Mouse (Mus musculus) C2C12 (cell line): ENCODE data around the gene Tulp2. TPM values are rescaled to one million over a fixed set of nuclear protein-coding genes. Genes with fewer than 3 reads are reported as not detected.
"Not testable (repeated sequence)": the region's sequence is repeated elsewhere in the genome, so short reads cannot be mapped to it uniquely, and the experiment has no call there.

Experiments
- H3K27me3 ChIP-seq: one replicate; pipeline ENCODE4 v1.6.1; 2011; ENCODE audit not compliant: control insufficient read depth, insufficient read depth, insufficient read length
- H3K36me3 ChIP-seq: one replicate; pipeline ENCODE4 v1.6.1; 2011; ENCODE audit not compliant: control insufficient read depth, insufficient read depth
- H3K4me3 ChIP-seq: one replicate; pipeline ENCODE4 v1.5.1; 2011; ENCODE audit warnings: mild to moderate bottlenecking, control low read depth; ENCODE audit not compliant: poor library complexity, insufficient read depth, severe bottlenecking
- H3K79me2 ChIP-seq: one replicate; pipeline ENCODE4 v1.6.1; 2011; ENCODE audit not compliant: control insufficient read depth, insufficient read depth
- H3K79me3 ChIP-seq: one replicate; pipeline ENCODE4 v1.6.1; 2011; ENCODE audit warnings: low read depth, control low read depth
- H3ac ChIP-seq: one replicate; pipeline ENCODE3; 2011; ENCODE audit warnings: low read depth; ENCODE audit not compliant: control insufficient read depth, insufficient read length
- CEBPB ChIP-seq: IDR thresholded peaks from one replicate; pipeline ENCODE4 v1.6.1; 2011; ENCODE audit warnings: low read depth, mild to moderate bottlenecking, control low read depth, moderate library complexity
- CTCF ChIP-seq: IDR thresholded peaks from one replicate; pipeline ENCODE4 v1.5.1; 2011; ENCODE audit not compliant: control insufficient read depth, insufficient read depth, insufficient read length
- FOSL1 ChIP-seq: IDR thresholded peaks from one replicate; pipeline ENCODE4 v1.8.0; 2011; ENCODE audit warnings: mild to moderate bottlenecking, low read length; ENCODE audit not compliant: poor library complexity, insufficient read depth, severe bottlenecking
- MAX ChIP-seq: IDR thresholded peaks from one replicate; pipeline ENCODE4 v1.6.1; 2011; ENCODE audit warnings: mild to moderate bottlenecking, control low read depth
- MYOD1 ChIP-seq: IDR thresholded peaks from one replicate; pipeline ENCODE4 v1.6.1; 2011; ENCODE audit warnings: low read depth; ENCODE audit not compliant: control insufficient read depth, insufficient read length
- MYOG ChIP-seq: IDR thresholded peaks from one replicate; pipeline ENCODE4 v1.6.1; 2011; ENCODE audit not compliant: control insufficient read depth, insufficient read length; ENCODE audit errors: extremely low read depth
- USF1 ChIP-seq: IDR thresholded peaks from one replicate; pipeline ENCODE4 v1.6.1; 2011; ENCODE audit warnings: low read depth, mild to moderate bottlenecking, control low read depth, moderate library complexity
- polyA plus RNA-seq: library from polyadenylated mRNA; unstranded; fragments of >200 nt; fragmentation: generic; extraction: Trizol; gene quantifications from one replicate; pipeline ENCODE4 v1.2.1, GENCODE M21; 2012; ENCODE audit warnings: missing spikeins

Tulp2 gene
- polyA plus RNA-seq, 1 experiment: not detected

DNA sequence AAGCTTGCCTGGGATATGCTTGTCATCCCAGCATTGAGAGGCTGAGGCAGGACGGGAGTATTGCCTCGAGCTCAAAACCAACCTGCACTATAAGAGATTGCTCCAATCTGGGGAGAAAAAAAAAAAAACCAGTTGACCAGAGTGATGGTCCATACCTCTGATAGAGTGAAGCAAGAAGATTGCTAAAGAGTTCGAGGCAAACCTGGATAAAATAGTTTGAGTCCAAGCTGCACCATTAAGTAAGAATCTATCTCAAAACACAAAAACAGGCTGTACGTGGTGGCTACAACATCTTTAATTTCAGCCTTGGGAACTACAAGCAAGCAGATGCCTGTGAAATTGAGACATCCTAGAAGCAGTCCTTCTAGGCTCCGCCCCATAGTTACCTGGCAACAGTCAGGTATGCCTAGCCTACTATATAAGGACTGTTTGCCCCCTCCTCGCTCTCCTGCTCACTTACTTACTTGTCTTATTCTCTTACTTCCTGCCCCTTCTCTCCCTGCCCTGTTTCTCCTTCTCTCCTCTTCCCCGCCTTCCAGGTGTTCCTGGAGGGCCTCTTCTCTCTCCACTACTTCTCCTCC, 14.5 kb upstream of the Tulp2 start:
- H3K36me3 ChIP-seq: peaks cover 37% of the 10 kb centered on the region
- no peak for TF ChIP-seq FOSL1
- TF ChIP-seq USF1: no peak
- no peak for TF ChIP-seq CEBPB
- TF ChIP-seq MAX: no peak
- no peak for TF ChIP-seq CTCF
- no peak for TF ChIP-seq MYOG
- TF ChIP-seq MYOD1: no peak
- H3K79me2 ChIP-seq: peaks cover 43% of the 10 kb centered on the region
- peaks cover 34% of the 10 kb centered on the region for H3K79me3 ChIP-seq
- H3ac ChIP-seq: peak overlapping the region; percentile 46
- no peaks in the 10 kb centered on the region for H3K27me3 ChIP-seq
- no peak overlapping the region for H3K4me3 ChIP-seq

DNA sequence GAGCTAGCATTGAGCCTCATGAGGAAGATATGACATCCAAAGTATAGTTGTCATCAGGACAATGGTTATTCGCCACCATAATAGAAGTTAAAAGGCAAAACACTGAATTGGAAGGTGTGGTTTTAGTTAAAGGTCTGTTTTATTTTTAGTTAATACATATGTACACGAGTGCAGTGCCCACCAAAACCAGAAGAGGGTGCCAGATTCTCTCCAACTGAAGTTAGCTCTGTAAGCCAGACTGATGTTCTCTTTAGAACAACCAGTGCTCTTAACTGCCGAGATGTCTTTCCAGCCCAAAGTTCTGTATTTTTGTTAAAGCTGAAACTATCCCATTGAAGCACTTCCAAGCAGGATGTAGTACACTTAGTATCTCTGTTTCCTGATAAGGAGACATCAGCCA, 10.8 kb upstream of the Tulp2 start:
- Histone ChIP-seq H3K79me2 (peaks cover 7% of the 10 kb centered on the region), H3K27me3 (no peaks in the 10 kb centered on the region), H3K4me3 (no peak overlapping the region), H3ac (no peak overlapping the region), H3K36me3 (peaks cover under 1% of the 10 kb centered on the region), H3K79me3 (peaks cover 7% of the 10 kb centered on the region)
- no peak for TF ChIP-seq FOSL1
- TF ChIP-seq MYOD1: no peak
- no peak for TF ChIP-seq USF1
- TF ChIP-seq MAX: no peak
- no peak for TF ChIP-seq CTCF
- TF ChIP-seq MYOG: no peak
- TF ChIP-seq CEBPB: no peak

DNA sequence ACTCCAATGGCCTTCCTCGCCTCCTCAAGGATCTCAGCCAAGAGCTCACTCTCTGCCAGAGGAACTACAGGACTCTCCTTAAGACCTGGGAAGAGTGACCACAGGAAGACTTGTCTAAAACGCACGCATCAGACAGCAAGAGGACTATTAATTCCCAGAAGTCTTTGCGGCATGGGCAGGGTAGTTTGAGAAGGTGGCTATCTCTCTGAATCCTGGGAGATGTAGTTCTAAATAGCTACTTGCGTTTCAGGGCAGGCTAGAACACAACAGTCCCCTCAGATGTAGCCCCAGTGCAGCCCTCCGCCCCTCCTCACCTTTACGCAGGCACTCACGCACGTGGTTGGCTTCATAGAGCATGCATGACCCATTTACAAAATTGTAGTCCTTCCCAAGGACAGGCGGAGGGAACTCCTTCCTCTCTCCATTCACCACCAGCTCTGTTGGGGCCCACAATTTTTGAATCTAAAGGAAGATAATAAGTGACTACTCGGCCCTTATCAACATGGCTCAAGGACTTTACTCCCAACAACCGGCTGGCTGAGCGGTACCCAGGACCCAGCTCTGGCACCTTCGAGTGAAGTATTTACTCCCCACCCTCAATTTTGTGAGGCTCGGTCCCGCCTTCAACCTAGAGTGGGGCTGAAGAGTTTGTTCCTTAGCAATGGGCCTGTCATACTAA, 6.2 kb upstream of the Tulp2 start:
- Histone ChIP-seq H3K79me3 (no peaks in the 10 kb centered on the region), H3ac (peak overlapping the region; percentile 49), H3K4me3 (peak overlapping the region; percentile 21), H3K36me3 (no peaks in the 10 kb centered on the region), H3K27me3 (no peaks in the 10 kb centered on the region), H3K79me2 (no peaks in the 10 kb centered on the region)
- TF ChIP-seq CEBPB (no peak), MAX (no peak), CTCF (no peak), MYOG (no peak), FOSL1 (no peak), USF1 (no peak), MYOD1 (no peak)

DNA sequence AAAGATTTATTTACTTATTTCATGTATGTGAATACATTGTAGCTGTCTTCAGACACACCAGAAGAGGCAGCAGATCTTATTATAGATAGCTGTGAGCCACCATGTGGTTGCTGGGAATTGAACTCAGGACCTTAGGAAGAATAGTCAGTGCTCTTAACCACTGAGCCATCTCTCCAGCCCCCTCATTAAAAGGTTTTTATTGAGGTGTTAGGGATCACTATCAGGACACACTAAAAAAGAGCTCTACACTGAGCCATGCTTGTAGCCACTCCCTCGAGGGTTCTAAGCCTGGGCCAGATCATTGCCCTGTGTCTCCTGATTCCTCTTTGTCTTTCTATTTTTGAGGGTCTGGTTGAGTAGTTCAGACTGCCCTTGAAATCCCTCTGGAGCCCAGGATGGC, 5.2 kb upstream of the Tulp2 start:
- no peaks in the 10 kb centered on the region for H3K79me3 ChIP-seq
- no peaks in the 10 kb centered on the region for H3K36me3 ChIP-seq
- H3K4me3 ChIP-seq: no peak overlapping the region
- no peaks in the 10 kb centered on the region for H3K79me2 ChIP-seq
- TF ChIP-seq CTCF (no peak), FOSL1 (no peak), USF1 (no peak), MYOG (no peak), CEBPB (no peak), MAX (no peak), MYOD1 (no peak)
- H3ac ChIP-seq: no peak overlapping the region
- H3K27me3 ChIP-seq: no peaks in the 10 kb centered on the region

DNA sequence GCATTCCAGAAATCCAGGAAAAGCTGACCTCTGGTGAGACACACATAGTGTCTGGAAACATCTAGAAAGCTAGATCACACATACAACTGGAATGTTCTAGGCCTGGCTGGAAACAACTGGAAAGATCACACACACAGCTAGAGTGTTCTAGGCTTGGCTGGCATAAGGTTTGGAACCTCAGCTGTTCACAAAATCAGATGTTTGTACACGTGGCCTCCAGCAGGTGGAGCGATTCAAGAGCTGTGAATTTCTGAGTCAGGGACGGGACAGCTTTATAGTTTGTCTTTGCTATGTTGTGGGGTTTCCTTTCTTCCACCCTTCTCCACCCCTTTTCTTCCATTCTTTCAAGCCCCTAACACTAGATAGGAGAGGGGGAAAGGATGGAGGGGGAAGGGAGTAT, 4.7 kb upstream of the Tulp2 start:
- H3K27me3 ChIP-seq: no peaks in the 10 kb centered on the region
- no peaks in the 10 kb centered on the region for H3K36me3 ChIP-seq
- no peak for TF ChIP-seq MYOD1
- TF ChIP-seq CTCF: peak; percentile 29
- peak; percentile 25 for TF ChIP-seq MAX
- TF ChIP-seq MYOG: no peak
- TF ChIP-seq FOSL1: no peak
- TF ChIP-seq USF1: peak; percentile 71
- TF ChIP-seq CEBPB: no peak
- H3K79me3 ChIP-seq: no peaks in the 10 kb centered on the region
- H3ac ChIP-seq: no peak overlapping the region
- H3K4me3 ChIP-seq: no peak overlapping the region
- H3K79me2 ChIP-seq: no peaks in the 10 kb centered on the region

DNA sequence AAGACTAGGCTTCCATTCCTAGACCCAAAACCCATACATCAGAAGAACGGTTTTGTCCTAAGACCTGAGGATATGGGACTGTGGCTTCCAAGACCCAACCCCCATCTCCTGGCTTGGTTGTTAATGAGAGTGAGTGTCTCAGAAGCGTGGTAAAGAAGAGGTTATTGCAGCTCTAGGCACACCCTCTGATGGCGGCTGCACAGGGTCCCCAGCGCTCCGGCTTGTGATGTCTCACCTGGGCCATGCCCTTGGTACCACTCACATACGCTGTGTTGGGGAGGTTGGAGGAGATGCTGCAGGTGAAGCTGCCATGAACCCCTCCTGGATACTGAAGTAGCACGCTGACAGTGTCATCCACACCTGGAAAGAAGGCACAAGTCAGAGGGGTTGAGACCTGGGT, 2.9 kb upstream of the Tulp2 start:
- H3ac ChIP-seq: no peak overlapping the region
- H3K79me3 ChIP-seq: no peaks in the 10 kb centered on the region
- no peaks in the 10 kb centered on the region for H3K79me2 ChIP-seq
- no peak overlapping the region for H3K4me3 ChIP-seq
- no peaks in the 10 kb centered on the region for H3K27me3 ChIP-seq
- H3K36me3 ChIP-seq: no peaks in the 10 kb centered on the region
- no peak for TF ChIP-seq MAX
- no peak for TF ChIP-seq CTCF
- no peak for TF ChIP-seq MYOD1
- TF ChIP-seq USF1: no peak
- TF ChIP-seq FOSL1: no peak
- TF ChIP-seq CEBPB: no peak
- no peak for TF ChIP-seq MYOG

DNA sequence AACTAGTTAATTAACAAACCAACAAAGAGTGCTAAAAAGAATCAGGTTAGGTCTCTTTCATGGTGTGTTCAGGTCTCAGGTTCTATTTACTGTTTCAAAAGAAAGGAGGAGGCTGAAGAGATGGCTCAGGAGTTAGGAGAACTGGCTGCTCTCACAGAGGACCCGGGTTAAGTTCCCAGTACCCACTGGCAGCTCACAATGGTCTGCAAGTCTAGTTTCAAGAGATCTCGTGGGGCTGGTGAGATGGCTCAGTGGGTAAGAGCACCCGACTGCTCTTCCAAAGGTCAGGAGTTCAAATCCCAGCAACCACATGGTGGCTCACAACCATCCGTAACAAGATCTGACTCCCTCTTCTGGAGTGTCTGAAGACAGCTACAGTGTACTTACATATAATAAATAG, 1.4 kb upstream of the Tulp2 start:
- not testable (repeated sequence) for H3K4me3 ChIP-seq, H3K27me3 ChIP-seq, H3K79me2 ChIP-seq, H3ac ChIP-seq, H3K36me3 ChIP-seq, H3K79me3 ChIP-seq
